Mouse (Mus musculus) heart, adult 2 months (tissue): ENCODE data around the gene Ttc39b.

Experiments used
- CTCF ChIP-seq: fragments of 200-600 bp; IDR thresholded peaks from 2 replicates; pipeline ENCODE4 v1.8.1; 2022; ENCODE audit warnings: antibody characterized with exemption, mild to moderate bottlenecking, moderate library complexity
- EP300 ChIP-seq: fragments of 200-500 bp; IDR thresholded peaks from 2 replicates; pipeline ENCODE4 v1.6.1; 2011; ENCODE audit warnings: low read depth, low read length, control low read depth; ENCODE audit not compliant: insufficient read depth

GRCm38 (mm10) chr4:83339393-83339792 is 15.3 kb upstream of the Ttc39b start:
- TF ChIP-seq CTCF (no peak), EP300 (no peak)
